13 mouse cellular contexts compared by ENCODE assay signal in genomic region chr15:5555381-5556066, GRCm38 (mm10).
DNase-seq lines count a peak whose midpoint lies in the region; ATAC-seq and TF ChIP-seq lines count a peak whose summit lies in the region.
"Had no signal": no experiment of that assay in that cellular context is flagged by ENCODE, and none has a peak within 500 bp of the region (broad histone marks: within the 10 kb centered on the region; RNA-seq: fewer than 3 reads in every experiment).

No protein-coding gene starts in this region.

- TF ChIP-seq CTCF in lung, embryonic 14.5 days (IDR thresholded peaks at IDR 0.05; ENCODE audit: low read depth): no peak

- H3K27me3 ChIP-seq in heart, embryonic 15.5 days: no peaks in the 10 kb centered on the region
- no peaks in the 10 kb centered on the region for H3K27me3 ChIP-seq in lung, embryonic 14.5 days (ENCODE audit: insufficient read depth, low read length)
- H3K27me3 ChIP-seq: hindbrain, embryonic 12.5 days had no signal

- intact Hi-C loops in heart, postnatal 36 days (cut with DNase I): no loop called here

- peaks cover 17% of the 10 kb centered on the region for H3K4me1 ChIP-seq in heart, embryonic 15.5 days (replicated peaks)
- H3K4me1 ChIP-seq in lung, embryonic 14.5 days (ENCODE audit: insufficient read depth): no peaks in the 10 kb centered on the region
- H3K4me1 ChIP-seq: hindbrain, embryonic 12.5 days had no signal

- ATAC-seq in heart, embryonic 15.5 days (replicated peaks; ENCODE audit: insufficient number of reproducible peaks, insufficient read depth, low FRiP score, low read depth): no peak
- ATAC-seq in lung, embryonic 14.5 days (ENCODE audit: insufficient read depth): no peak

- no peaks in the 10 kb centered on the region for H3K36me3 ChIP-seq in heart, embryonic 15.5 days
- H3K36me3 ChIP-seq in lung, embryonic 14.5 days (ENCODE audit: insufficient read depth): no peaks in the 10 kb centered on the region
- H3K36me3 ChIP-seq: hindbrain, embryonic 12.5 days had no signal

- H3K4me3 ChIP-seq in heart, embryonic 15.5 days: no peak overlapping the region
- no peak overlapping the region for H3K4me3 ChIP-seq in lung, embryonic 14.5 days (ENCODE audit: low read depth, low read length)
- H3K4me3 ChIP-seq: hindbrain, embryonic 12.5 days; myocyte had no signal

- no peaks in the 10 kb centered on the region for H3K9me3 ChIP-seq in heart, embryonic 15.5 days (replicated peaks)
- H3K9me3 ChIP-seq in lung, embryonic 14.5 days (ENCODE audit: low read depth, low read length): no peaks in the 10 kb centered on the region
- H3K9me3 ChIP-seq: hindbrain, embryonic 12.5 days had no signal

- H3K9ac ChIP-seq in heart, embryonic 15.5 days: no peak overlapping the region
- H3K9ac ChIP-seq in lung, embryonic 14.5 days: no peak overlapping the region
- H3K9ac ChIP-seq: hindbrain, embryonic 12.5 days had no signal

- 40% methylated on average over 7 of the region's 7 CpGs for WGBS in heart, embryonic 15.5 days
- 63% methylated on average over 7 of the region's 7 CpGs for WGBS in lung, embryonic 14.5 days

- H3K4me2 ChIP-seq in heart, embryonic 15.5 days: 0 out of 2 replicates have a peak overlapping the region, but pooled peaks have one; percentile 26
- H3K4me2 ChIP-seq in lung, embryonic 14.5 days: no peak overlapping the region
- H3K4me2 ChIP-seq: hindbrain, embryonic 12.5 days had no signal

- no peak for DNase-seq in heart, postnatal 36 days
- peak; percentile 64 for DNase-seq in lung, embryonic 14.5 days
- no peak for DNase-seq in lung, adult 18-20 months
- peak; percentile 69 for DNase-seq in fat pad, adult 2 months (ENCODE audit: extremely low read depth, low read depth, low spot score)
- DNase-seq in layer of hippocampus, postnatal 14 days (ENCODE audit: low spot score in 2 of 2): no peak
- no peak for DNase-seq in gastrocnemius, postnatal 4 days (ENCODE audit: low spot score in 2 of 2)
- DNase-seq: cerebellum, adult 9-10 months; lung, postnatal 10 days; right cerebral cortex, postnatal 4 days; thymus, postnatal 4 days had no signal

- peak overlapping the region; percentile 53 for H3K27ac ChIP-seq in heart, embryonic 15.5 days
- H3K27ac ChIP-seq in lung, embryonic 14.5 days (ENCODE audit: low read depth): no peak overlapping the region
- H3K27ac ChIP-seq: hindbrain, embryonic 12.5 days had no signal

Comparison
In these comparisons a context has a peak if more than half of its experiments do, and no peak if none do; other contexts are left out.
1. DNase-seq: peak in lung, embryonic 14.5 days (single experiment) and fat pad, adult 2 months (single experiment); none in heart, postnatal 36 days (0 of 2), lung, adult 18-20 months (0 of 2), layer of hippocampus, postnatal 14 days (0 of 2) and gastrocnemius, postnatal 4 days (0 of 2).